Mouse (Mus musculus): Measurements from ENCODE around the gene Lyrm1. TPM values are rescaled to one million over a fixed set of nuclear protein-coding genes. Genes with fewer than 3 reads are reported as not detected.

Lyrm1 gene
- polyA plus RNA-seq, 1 experiment from 2014 or later: 7.6 TPM

DNA sequence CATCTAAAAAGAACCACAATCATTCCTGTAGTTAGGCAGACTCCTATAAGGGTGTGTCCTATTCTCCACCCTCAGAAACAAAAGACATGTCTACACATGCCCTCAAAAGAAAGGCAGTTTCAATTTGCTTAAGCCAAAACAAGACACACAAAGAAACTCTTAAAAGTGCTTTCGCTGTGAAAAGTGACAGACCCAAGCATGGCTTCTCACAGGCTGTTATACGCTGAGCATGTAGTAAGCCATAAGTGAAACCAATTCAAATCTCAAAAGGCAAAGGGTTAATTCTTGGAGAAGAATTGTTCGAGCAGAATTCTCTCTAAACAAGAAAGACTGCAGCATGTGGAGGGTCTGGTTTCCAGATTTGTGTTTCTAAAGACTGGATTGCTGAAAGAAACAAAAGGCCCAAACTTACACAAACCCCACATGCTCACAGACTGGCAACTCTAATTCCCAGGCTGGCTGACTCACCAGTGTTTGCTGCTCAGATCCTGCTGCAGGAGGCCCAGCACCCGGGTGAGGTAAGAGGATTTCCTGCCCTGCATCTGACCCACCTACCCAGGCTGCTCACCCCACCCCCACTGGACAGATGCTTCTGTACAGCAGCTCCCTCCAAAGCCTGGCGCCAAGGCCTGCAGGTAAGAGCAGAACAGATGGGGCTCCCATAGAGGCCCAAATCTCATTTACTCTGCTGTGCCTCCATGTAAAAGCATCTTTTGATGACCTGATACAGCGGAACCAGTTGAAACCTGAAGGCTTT is 34.1 kb upstream of the Lyrm1 start:
- Histone ChIP-seq H3K9me3 (replicated peaks) (no peaks in the 10 kb centered on the region), H3K27ac (peak overlapping the region; percentile 54), H3K9ac (no peak overlapping the region), H3K4me1 (replicated peaks) (peaks cover 14% of the 10 kb centered on the region), H3K27me3 (no peaks in the 10 kb centered on the region), H3K4me3 (no peak overlapping the region), H3K4me2 (0 out of 2 replicates have a peak overlapping the region, but pooled peaks have one; percentile 11), H3K36me3 (peaks cover 6% of the 10 kb centered on the region; the same call in 1 of the 2 replicates)
- WGBS: 42% methylated on average over 6 of the region's 6 CpGs
- peak; percentile 75 for ATAC-seq (replicated peaks; ENCODE audit: insufficient number of reproducible peaks, insufficient read depth, low FRiP score, low read depth)

DNA sequence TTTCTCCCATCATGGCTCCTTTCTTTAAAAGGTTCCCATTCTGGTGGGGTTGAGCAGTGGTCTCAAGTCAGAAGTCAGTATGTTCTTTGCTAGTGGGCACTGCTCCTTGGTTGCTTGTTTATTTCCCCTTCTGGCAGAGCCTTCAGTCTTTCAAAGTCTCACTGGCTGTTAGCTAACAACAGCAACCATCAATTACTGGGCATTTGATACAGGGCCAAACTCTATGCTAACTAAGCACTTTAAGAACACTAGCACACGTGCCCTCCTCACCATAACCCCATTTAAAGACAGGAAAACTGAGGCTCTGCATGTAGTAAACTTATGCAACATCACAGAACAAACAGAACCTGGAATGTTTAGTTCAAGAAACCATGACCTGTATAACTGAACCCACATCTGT is 33.5 kb upstream of the Lyrm1 start:
- no peak for ATAC-seq (replicated peaks; ENCODE audit: insufficient number of reproducible peaks, insufficient read depth, low FRiP score, low read depth)
- Histone ChIP-seq H3K4me2 (no peak overlapping the region), H3K4me1 (replicated peaks) (peaks cover 14% of the 10 kb centered on the region), H3K27me3 (no peaks in the 10 kb centered on the region), H3K27ac (peak overlapping the region; percentile 54), H3K9me3 (replicated peaks) (no peaks in the 10 kb centered on the region), H3K4me3 (no peak overlapping the region), H3K9ac (no peak overlapping the region), H3K36me3 (peaks cover 6% of the 10 kb centered on the region; the same call in 1 of the 2 replicates)
- 56% methylated on average over 1 of the region's 1 CpGs for WGBS

GRCm38 (mm10) chr7:119864500-119864899 is 31.2 kb upstream of the Lyrm1 start:
- Histone ChIP-seq H3K4me2 (no peak overlapping the region), H3K27me3 (no peaks in the 10 kb centered on the region), H3K9me3 (replicated peaks) (no peaks in the 10 kb centered on the region), H3K4me1 (replicated peaks) (peaks cover 14% of the 10 kb centered on the region), H3K4me3 (no peak overlapping the region), H3K9ac (no peak overlapping the region), H3K27ac (no peak overlapping the region), H3K36me3 (no peaks in the 10 kb centered on the region; the same call in 1 of the 2 replicates)
- WGBS: 69% methylated on average over 5 of the region's 5 CpGs
- no peak for ATAC-seq (replicated peaks; ENCODE audit: insufficient number of reproducible peaks, insufficient read depth, low FRiP score, low read depth)

GRCm38 (mm10) chr7:119866136-119866535 is 29.5 kb upstream of the Lyrm1 start:
- Histone ChIP-seq H3K27ac (no peak overlapping the region), H3K36me3 (no peaks in the 10 kb centered on the region), H3K4me3 (no peak overlapping the region), H3K4me1 (replicated peaks) (peaks cover 14% of the 10 kb centered on the region), H3K9ac (no peak overlapping the region), H3K4me2 (no peak overlapping the region), H3K27me3 (no peaks in the 10 kb centered on the region), H3K9me3 (replicated peaks) (no peaks in the 10 kb centered on the region)
- 33% methylated on average over 1 of the region's 1 CpGs for WGBS
- ATAC-seq (replicated peaks; ENCODE audit: insufficient number of reproducible peaks, insufficient read depth, low FRiP score, low read depth): no peak

- H3K4me1 ChIP-seq (replicated peaks): peaks cover 6% of the 10 kb centered on the region; the same call in 1 of the 2 replicates
- H3K9me3 ChIP-seq (replicated peaks): no peaks in the 10 kb centered on the region
- no peak for ATAC-seq (replicated peaks; ENCODE audit: insufficient number of reproducible peaks, insufficient read depth, low FRiP score, low read depth)
These were observed 23.5 kb upstream of the Lyrm1 start for GRCm38 (mm10) chr7:119872204-119872603.

GRCm38 (mm10) chr7:119873050-119873449 is 22.6 kb upstream of the Lyrm1 start:
- no peak overlapping the region for H3K4me3 ChIP-seq
- H3K27ac ChIP-seq: no peak overlapping the region
- H3K4me2 ChIP-seq: no peak overlapping the region
- no peaks in the 10 kb centered on the region for H3K9me3 ChIP-seq (replicated peaks)
- H3K36me3 ChIP-seq: no peaks in the 10 kb centered on the region
- peaks cover 6% of the 10 kb centered on the region; the same call in 1 of the 2 replicates for H3K4me1 ChIP-seq (replicated peaks)
- H3K27me3 ChIP-seq: no peaks in the 10 kb centered on the region
- ATAC-seq (replicated peaks; ENCODE audit: insufficient number of reproducible peaks, insufficient read depth, low FRiP score, low read depth): no peak
- 59% methylated on average over 2 of the region's 2 CpGs for WGBS
- no peak overlapping the region for H3K9ac ChIP-seq

More at GRCm38 (mm10) chr7:119872204-119872603, 23.5 kb upstream of the Lyrm1 start:
- Histone ChIP-seq H3K27ac (no peak overlapping the region), H3K36me3 (no peaks in the 10 kb centered on the region), H3K4me3 (no peak overlapping the region), H3K4me2 (no peak overlapping the region), H3K27me3 (no peaks in the 10 kb centered on the region), H3K9ac (no peak overlapping the region)
- 89% methylated on average over 4 of the region's 4 CpGs for WGBS

DNA sequence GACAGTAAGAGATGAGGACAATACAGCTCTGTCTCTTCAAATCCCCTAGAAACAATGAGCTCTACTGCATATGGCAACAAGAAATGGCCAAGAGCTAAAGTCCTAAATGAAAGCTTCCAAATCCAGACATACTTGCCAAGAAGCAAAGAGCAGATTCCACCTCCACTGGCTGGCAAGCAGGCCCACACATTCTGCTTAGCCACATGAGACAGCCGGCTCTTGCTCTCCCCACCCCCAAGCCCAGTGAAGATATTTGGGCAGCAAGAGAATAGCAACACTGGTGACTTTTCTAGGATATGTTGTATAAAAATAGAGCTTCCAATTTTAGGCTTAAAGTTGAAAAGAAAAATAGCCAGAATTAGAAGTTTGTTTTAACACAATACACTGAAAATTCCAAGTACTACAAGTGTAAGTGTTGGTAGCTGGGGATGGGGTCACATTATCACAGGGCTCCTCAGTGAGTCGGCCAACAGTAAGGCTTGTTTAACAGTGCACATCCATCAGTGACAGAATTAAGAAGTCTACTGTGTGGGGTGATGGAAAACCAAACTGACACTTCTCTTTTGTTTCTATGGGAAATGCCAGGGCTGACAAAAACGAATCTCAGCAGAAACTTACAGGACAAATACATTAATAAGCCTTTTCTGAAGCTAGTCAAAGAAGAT is 19.8 kb upstream of the Lyrm1 start:
- 37% methylated on average over 3 of the region's 3 CpGs for WGBS
- no peaks in the 10 kb centered on the region for H3K27me3 ChIP-seq
- no peaks in the 10 kb centered on the region for H3K36me3 ChIP-seq
- no peaks in the 10 kb centered on the region for H3K9me3 ChIP-seq (replicated peaks)
- H3K4me2 ChIP-seq: no peak overlapping the region
- no peak for ATAC-seq (replicated peaks; ENCODE audit: insufficient number of reproducible peaks, insufficient read depth, low FRiP score, low read depth)
- H3K27ac ChIP-seq: no peak overlapping the region
- H3K4me3 ChIP-seq: no peak overlapping the region
- H3K4me1 ChIP-seq (replicated peaks): peaks cover 6% of the 10 kb centered on the region; the same call in 1 of the 2 replicates
- no peak overlapping the region for H3K9ac ChIP-seq

- no peak for ATAC-seq (replicated peaks; ENCODE audit: insufficient number of reproducible peaks, insufficient read depth, low FRiP score, low read depth)
- 88% methylated on average over 4 of the region's 4 CpGs for WGBS
These were observed 16.5 kb upstream of the Lyrm1 start for GRCm38 (mm10) chr7:119879171-119879570.

DNA sequence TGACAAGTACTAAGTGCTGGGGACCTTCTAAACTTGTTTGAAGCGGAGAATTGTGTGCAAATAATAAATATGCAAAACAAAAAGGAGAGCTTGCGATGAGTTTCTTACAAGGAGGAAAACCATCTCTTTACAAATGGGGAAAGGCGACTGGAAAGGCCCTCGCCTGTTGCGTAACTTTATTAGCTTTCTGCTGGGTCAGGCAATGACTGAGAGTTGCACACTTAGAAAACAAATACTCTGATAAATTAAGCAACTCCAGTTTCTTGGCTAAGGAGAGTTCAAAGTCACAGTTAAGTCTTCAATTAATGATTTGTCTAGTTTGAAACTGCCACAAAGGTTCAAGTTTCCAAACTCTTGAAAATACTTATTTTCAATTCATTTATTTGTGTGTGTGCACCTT is 15.3 kb upstream of the Lyrm1 start:
- H3K27me3 ChIP-seq: no peaks in the 10 kb centered on the region
- WGBS: 87% methylated on average over 5 of the region's 5 CpGs
- no peaks in the 10 kb centered on the region for H3K36me3 ChIP-seq
- H3K9me3 ChIP-seq (replicated peaks): no peaks in the 10 kb centered on the region
- no peak overlapping the region for H3K4me2 ChIP-seq
- H3K27ac ChIP-seq: no peak overlapping the region
- no peak overlapping the region for H3K4me3 ChIP-seq
- H3K4me1 ChIP-seq (replicated peaks): peaks cover 6% of the 10 kb centered on the region
- no peak for ATAC-seq (replicated peaks; ENCODE audit: insufficient number of reproducible peaks, insufficient read depth, low FRiP score, low read depth)
- H3K9ac ChIP-seq: no peak overlapping the region

More at GRCm38 (mm10) chr7:119879171-119879570, 16.5 kb upstream of the Lyrm1 start:
- H3K9ac ChIP-seq: no peak overlapping the region
- no peak overlapping the region for H3K27ac ChIP-seq
- H3K9me3 ChIP-seq (replicated peaks): no peaks in the 10 kb centered on the region
- no peak overlapping the region for H3K4me3 ChIP-seq
- H3K4me2 ChIP-seq: no peak overlapping the region
- peaks cover 6% of the 10 kb centered on the region for H3K4me1 ChIP-seq (replicated peaks)
- no peaks in the 10 kb centered on the region for H3K36me3 ChIP-seq
- no peaks in the 10 kb centered on the region for H3K27me3 ChIP-seq

DNA sequence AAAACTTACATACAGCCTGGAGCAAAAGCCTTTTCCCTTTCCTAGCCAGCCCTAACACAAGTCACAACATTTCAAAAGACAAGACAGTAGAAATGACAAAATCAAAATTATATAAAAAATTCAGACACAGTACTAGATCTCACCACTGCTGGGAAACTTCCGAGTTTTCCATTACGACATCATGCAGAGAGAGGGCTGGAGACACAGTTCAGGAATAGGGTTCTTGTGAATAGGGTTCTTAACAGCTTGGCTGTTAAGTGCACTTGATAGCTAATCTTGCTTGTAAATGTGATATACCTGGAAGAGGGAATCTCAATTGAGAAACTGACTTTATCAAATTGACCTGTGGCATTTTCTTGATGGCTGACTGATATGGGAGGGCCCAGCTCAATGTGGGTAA is 14.4 kb upstream of the Lyrm1 start:
- H3K27me3 ChIP-seq: no peaks in the 10 kb centered on the region
- WGBS: 67% methylated on average over 2 of the region's 2 CpGs

GRCm38 (mm10) chr7:119887887-119888286 is 7.8 kb upstream of the Lyrm1 start:
- no peaks in the 10 kb centered on the region for H3K9me3 ChIP-seq (replicated peaks)
- H3K4me2 ChIP-seq: no peak overlapping the region
- H3K36me3 ChIP-seq: no peaks in the 10 kb centered on the region
- no peaks in the 10 kb centered on the region; the same call in 1 of the 2 replicates for H3K4me1 ChIP-seq (replicated peaks)
- no peak overlapping the region for H3K9ac ChIP-seq
- no peak overlapping the region for H3K4me3 ChIP-seq
- H3K27ac ChIP-seq: no peak overlapping the region
- whole genome bisulfite sequencing: 74% methylated on average over 4 of the region's 4 CpGs
- no peaks in the 10 kb centered on the region for H3K27me3 ChIP-seq
- ATAC-seq (replicated peaks; ENCODE audit: insufficient number of reproducible peaks, insufficient read depth, low FRiP score, low read depth): no peak

More for the DNA sequence above, 14.4 kb upstream of the Lyrm1 start:
- ATAC-seq (replicated peaks; ENCODE audit: insufficient number of reproducible peaks, insufficient read depth, low FRiP score, low read depth): no peak
- Histone ChIP-seq H3K4me1 (replicated peaks) (no peaks in the 10 kb centered on the region; the same call in 1 of the 2 replicates), H3K9ac (no peak overlapping the region), H3K4me3 (no peak overlapping the region), H3K27ac (no peak overlapping the region), H3K36me3 (no peaks in the 10 kb centered on the region), H3K9me3 (replicated peaks) (no peaks in the 10 kb centered on the region), H3K4me2 (no peak overlapping the region)
